Mouse (Mus musculus) liver, embryonic 14.5 days (tissue): ENCODE measurements around the gene Ufc1. TPM values are rescaled to one million over a fixed set of nuclear protein-coding genes. Genes with fewer than 3 reads are reported as not detected.

Experiments
- ATAC-seq: fragments of 200-750 bp; cut with Nextera tagmentation; 2 replicates; pipeline ENCODE4 v1.8.0; 2017; ENCODE audit warnings: moderate number of reproducible peaks, mild to moderate bottlenecking, moderate library complexity; ENCODE audit not compliant: insufficient read depth
- DNase-seq, 3 experiments: peaks; one replicate each; pipeline ENCODE4 v3.0.0-alpha.2; 2012 to 2013; ENCODE audit warnings: low read depth in 3 of 3, low spot score in 3 of 3
- H3K27ac ChIP-seq: fragments of 300-500 bp; sonication (generic); 2 replicates; pipeline ENCODE4 v1.5.1; 2014; ENCODE audit warnings: moderate library complexity, mild to moderate bottlenecking, control low read depth, inconsistent platforms
- H3K27me3 ChIP-seq: fragments of 300-500 bp; sonication (generic); 2 replicates; pipeline ENCODE4 v1.6.1; 2014; ENCODE audit warnings: mild to moderate bottlenecking, low read length, moderate library complexity; ENCODE audit not compliant: control insufficient read depth, insufficient read depth
- H3K36me3 ChIP-seq: fragments of 300-500 bp; sonication (generic); replicated peaks from 2 replicates; pipeline ENCODE4 v1.6.1; 2014; ENCODE audit warnings: low read depth; ENCODE audit not compliant: control insufficient read depth, insufficient read depth
- H3K4me1 ChIP-seq, 2 experiments: fragments of 200-500 bp in 1 of 2; fragments of 300-500 bp in 1 of 2; sonication (generic) in 1 of 2; replicated peaks; 2 replicates each; pipeline ENCODE4 v1.6.1; 2012 to 2014; ENCODE audit warnings: antibody characterized with exemption in 1 of 2, inconsistent platforms in 1 of 2, low read length in 1 of 2; ENCODE audit not compliant: control insufficient read depth in 2 of 2, insufficient read depth in 2 of 2
- H3K4me2 ChIP-seq: fragments of 300-500 bp; sonication (generic); 2 replicates; pipeline ENCODE4 v1.6.1; 2014; ENCODE audit warnings: low read depth, mild to moderate bottlenecking, control low read depth, moderate library complexity
- H3K4me3 ChIP-seq, 2 experiments: fragments of 200-500 bp in 1 of 2; fragments of 300-500 bp in 1 of 2; sonication (generic) in 1 of 2; 2 replicates each; pipeline ENCODE4 v1.5.1; 2012 to 2014; ENCODE audit warnings: low read depth in 2 of 2, low read length in 2 of 2, mild to moderate bottlenecking in 2 of 2, control low read depth in 1 of 2, inconsistent platforms in 1 of 2, moderate library complexity in 1 of 2; ENCODE audit not compliant: insufficient read depth in 1 of 2
- H3K9ac ChIP-seq: fragments of 300-500 bp; sonication (generic); replicated peaks from 2 replicates; pipeline ENCODE4 v1.6.1; 2014; ENCODE audit warnings: mild to moderate bottlenecking, control low read depth, moderate library complexity
- H3K9me3 ChIP-seq: fragments of 300-500 bp; sonication (generic); 2 replicates; pipeline ENCODE4 v1.6.1; 2016; ENCODE audit warnings: low read length, mixed read lengths; ENCODE audit not compliant: control insufficient read depth
- CTCF ChIP-seq: IDR thresholded peaks from 2 replicates; pipeline ENCODE4 v1.5.1; 2016; ENCODE audit warnings: antibody characterized with exemption, low read depth, control low read depth
- EP300 ChIP-seq: IDR thresholded peaks from 2 replicates; pipeline ENCODE4 v1.6.1; 2016; ENCODE audit warnings: antibody characterized with exemption, low read depth
- WGBS: fragments of 180-500 bp; shearing (Covaris S2); extraction: QIAGEN DNeasy Blood & Tissue Kit; methylation state at CpG from one replicate; pipeline ENCODE4 v1.1.7; 2014; ENCODE audit not compliant: insufficient replicate concordance; 5-methylcytosine and 5-hydroxymethylcytosine counted together
- polyA plus RNA-seq, 2 experiments: library from polyadenylated mRNA; depleted of rRNA in 1 of 2; stranded (reverse) in 1 of 2; unstranded in 1 of 2; fragments of >200 nt; fragmentation: Nextera tagmentation in 1 of 2; extraction: Ambion mirVana in 1 of 2; gene quantifications; 2 replicates each; pipeline versions ENCODE4 v1.2.1 to v1.2.3; 2012 to 2014

Gene Ufc1
- polyA plus RNA-seq, 2 experiments = 23.3 to 45.8 TPM

GRCm38 (mm10) chr1:171280250-171280915 lies 14.4 kb downstream of the Ufc1 start:
- peak; percentile 56 for ATAC-seq

GRCm38 (mm10) chr1:171279721-171280120 lies 15.1 kb downstream of the Ufc1 start:
- peaks cover 68% of the 10 kb centered on the region for H3K36me3 ChIP-seq
- no peaks in the 10 kb centered on the region for H3K9me3 ChIP-seq
- peak overlapping the region; percentile 66 to 93 for H3K4me3 ChIP-seq
- ATAC-seq (no peak), DNase-seq (no peak)
- H3K4me2 ChIP-seq = peak overlapping the region; percentile 95
- H3K27me3 ChIP-seq = no peaks in the 10 kb centered on the region
- H3K9ac ChIP-seq = peak overlapping the region; percentile 100
- WGBS = 42% methylated on average over 5 of the region's 5 CpGs
- peak overlapping the region; percentile 96 for H3K27ac ChIP-seq
- TF ChIP-seq CTCF (no peak), EP300 (no peak)
- peaks cover 8 to 13% of the 10 kb centered on the region in 2 experiments; a peak in 3 of 4 replicates for H3K4me1 ChIP-seq

More at GRCm38 (mm10) chr1:171280250-171280915, 14.4 kb downstream of the Ufc1 start:
- H3K4me2 ChIP-seq = peak overlapping the region; percentile 95
- H3K9ac ChIP-seq = peak overlapping the region; percentile 100
- peaks cover 8 to 13% of the 10 kb centered on the region in 2 experiments; a peak in 3 of 4 replicates for H3K4me1 ChIP-seq
- DNase-seq = no peak
- H3K36me3 ChIP-seq = peaks cover 65% of the 10 kb centered on the region
- TF ChIP-seq CTCF (no peak), EP300 (no peak)
- H3K27me3 ChIP-seq = no peaks in the 10 kb centered on the region
- H3K27ac ChIP-seq = peak overlapping the region; percentile 96
- 1% methylated on average over 25 of the region's 25 CpGs for WGBS
- peak overlapping the region; percentile 66 to 93 for H3K4me3 ChIP-seq
- no peaks in the 10 kb centered on the region for H3K9me3 ChIP-seq

GRCm38 (mm10) chr1:171279012-171279705 lies 15.7 kb downstream of the Ufc1 start:
- Histone ChIP-seq H3K27me3 (no peaks in the 10 kb centered on the region), H3K4me3 (peak overlapping the region; percentile 66 to 93), H3K36me3 (peaks cover 70% of the 10 kb centered on the region), H3K9me3 (no peaks in the 10 kb centered on the region), H3K4me2 (peak overlapping the region; percentile 95), H3K27ac (peak overlapping the region; percentile 96), H3K9ac (peak overlapping the region; percentile 100), H3K4me1 (peaks cover 8 to 13% of the 10 kb centered on the region in 2 experiments; a peak in 3 of 4 replicates)
- DNase-seq (no peak), ATAC-seq (no peak)
- 87% methylated on average over 14 of the region's 14 CpGs for whole genome bisulfite sequencing
- no peak for TF ChIP-seq EP300
- no peak for TF ChIP-seq CTCF

- peaks cover 72% of the 10 kb centered on the region for H3K36me3 ChIP-seq
- ATAC-seq = no peak
- peak overlapping the region; percentile 66 to 93 for H3K4me3 ChIP-seq
- H3K4me1 ChIP-seq = peaks cover 8 to 13% of the 10 kb centered on the region in 2 experiments; a peak in 3 of 4 replicates
- 95% methylated on average over 8 of the region's 8 CpGs for WGBS
- TF ChIP-seq CTCF = no peak
- no peak for TF ChIP-seq EP300
- peak overlapping the region; percentile 100 for H3K9ac ChIP-seq
- H3K9me3 ChIP-seq = no peaks in the 10 kb centered on the region
- DNase-seq = no peak
- H3K4me2 ChIP-seq = peak overlapping the region; percentile 95
- H3K27ac ChIP-seq = peak overlapping the region; percentile 10; the same call in 1 of the 2 replicates
- no peaks in the 10 kb centered on the region for H3K27me3 ChIP-seq
Measured at GRCm38 (mm10) chr1:171278436-171278835, 16.4 kb downstream of the Ufc1 start.

GRCm38 (mm10) chr1:171277736-171278135 lies 17.1 kb downstream of the Ufc1 start:
- H3K27me3 ChIP-seq = no peaks in the 10 kb centered on the region
- peaks cover 70% of the 10 kb centered on the region for H3K36me3 ChIP-seq
- TF ChIP-seq EP300 (no peak), CTCF (no peak)
- H3K4me2 ChIP-seq = peak overlapping the region; percentile 95
- ATAC-seq (no peak), DNase-seq (no peak)
- H3K27ac ChIP-seq = peak overlapping the region; percentile 10; the same call in 1 of the 2 replicates
- peak overlapping the region; percentile 34 for H3K9ac ChIP-seq
- peaks cover 8 to 11% of the 10 kb centered on the region in 2 experiments; a peak in 3 of 4 replicates for H3K4me1 ChIP-seq
- no peaks in the 10 kb centered on the region for H3K9me3 ChIP-seq
- peak overlapping the region; percentile 66 to 93; a peak in 3 of 4 replicates for H3K4me3 ChIP-seq
- WGBS = 87% methylated on average over 10 of the region's 10 CpGs
